Mouse (Mus musculus): ENCODE data around the gene Lrrk1. TPM values are rescaled to one million over a fixed set of nuclear protein-coding genes. Genes with fewer than 3 reads are reported as not detected.
A peak's percentile ranks its signal among the peaks of the same experiment; 100 is the strongest.

The Lrrk1 gene
- total RNA-seq, 1 experiment from 2014 or later = 12.2 TPM

DNA sequence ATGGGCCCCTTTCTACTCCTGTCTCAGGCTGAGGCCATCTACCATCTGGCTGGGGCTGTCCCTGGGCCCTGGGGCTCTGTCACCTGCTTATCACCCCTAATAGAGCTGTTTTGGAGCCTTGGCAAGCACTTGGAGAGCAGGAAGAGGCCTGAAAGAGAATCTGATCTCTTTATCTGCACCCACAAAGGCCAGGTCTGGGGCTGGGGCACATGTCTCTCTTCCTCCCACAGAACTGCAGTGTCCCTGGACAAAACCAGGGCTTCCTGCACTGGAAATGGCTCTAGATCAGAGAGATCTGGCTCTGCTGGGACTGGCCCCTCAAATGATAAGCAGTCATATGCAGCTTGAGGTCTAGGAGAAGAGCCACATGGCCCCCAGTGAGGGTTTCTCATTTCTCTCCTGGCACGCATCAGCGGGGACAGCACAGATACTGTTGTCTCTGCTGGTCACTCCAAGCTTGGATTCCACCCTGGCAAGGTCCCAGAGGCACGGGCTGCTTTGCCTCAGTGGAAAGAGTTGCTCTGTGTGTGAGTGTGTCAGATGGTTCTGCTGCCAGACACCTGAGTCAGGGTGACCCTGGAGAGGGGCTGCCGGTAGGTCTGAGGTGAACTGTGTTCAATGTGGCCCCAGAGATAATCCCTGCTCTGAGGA lies 200.4 kb downstream of the Lrrk1 start:
- DNase-seq = no peak

DNA sequence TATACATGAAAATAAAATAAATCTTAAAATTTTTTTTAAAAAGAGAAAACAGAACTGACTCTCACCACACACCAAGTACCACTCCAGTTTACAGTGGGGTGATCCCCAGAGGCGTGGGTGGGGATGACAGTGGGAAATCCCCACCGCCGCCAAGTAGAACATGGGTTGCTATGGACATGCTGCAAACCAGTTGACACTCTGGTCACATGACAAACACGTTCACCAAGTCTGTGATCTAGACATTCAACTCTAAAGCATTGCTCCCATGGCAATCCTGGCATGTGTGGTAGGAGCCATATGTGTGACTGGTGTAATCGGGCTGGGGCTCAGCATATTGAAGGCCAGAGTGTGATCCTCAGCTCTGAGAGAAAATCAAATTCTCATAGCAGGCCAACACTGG lies 202.8 kb downstream of the Lrrk1 start:
- no peak for DNase-seq

DNA sequence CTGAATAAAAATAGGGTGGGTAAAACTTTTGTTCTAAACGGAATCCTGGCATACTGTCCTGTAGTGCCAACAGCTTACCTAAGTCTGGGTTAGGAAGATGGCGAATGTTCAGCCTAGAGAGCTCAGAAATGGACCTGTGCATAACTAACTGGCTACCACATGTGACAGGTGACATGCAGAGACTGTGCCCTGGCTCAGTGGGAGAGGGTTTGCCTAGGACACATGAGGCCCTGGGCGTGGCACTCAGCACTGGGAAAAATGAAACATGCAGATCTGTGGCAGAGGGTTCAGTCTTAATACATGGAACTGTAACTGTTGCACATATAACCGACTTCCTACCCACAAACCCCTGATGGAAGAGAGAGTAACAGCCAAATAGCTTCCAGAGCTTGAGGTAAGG lies 204.1 kb downstream of the Lrrk1 start:
- DNase-seq = no peak

- DNase-seq = no peak
These were observed 204.7 kb downstream of the Lrrk1 start for GRCm38 (mm10) chr7:66183404-66183803.

DNA sequence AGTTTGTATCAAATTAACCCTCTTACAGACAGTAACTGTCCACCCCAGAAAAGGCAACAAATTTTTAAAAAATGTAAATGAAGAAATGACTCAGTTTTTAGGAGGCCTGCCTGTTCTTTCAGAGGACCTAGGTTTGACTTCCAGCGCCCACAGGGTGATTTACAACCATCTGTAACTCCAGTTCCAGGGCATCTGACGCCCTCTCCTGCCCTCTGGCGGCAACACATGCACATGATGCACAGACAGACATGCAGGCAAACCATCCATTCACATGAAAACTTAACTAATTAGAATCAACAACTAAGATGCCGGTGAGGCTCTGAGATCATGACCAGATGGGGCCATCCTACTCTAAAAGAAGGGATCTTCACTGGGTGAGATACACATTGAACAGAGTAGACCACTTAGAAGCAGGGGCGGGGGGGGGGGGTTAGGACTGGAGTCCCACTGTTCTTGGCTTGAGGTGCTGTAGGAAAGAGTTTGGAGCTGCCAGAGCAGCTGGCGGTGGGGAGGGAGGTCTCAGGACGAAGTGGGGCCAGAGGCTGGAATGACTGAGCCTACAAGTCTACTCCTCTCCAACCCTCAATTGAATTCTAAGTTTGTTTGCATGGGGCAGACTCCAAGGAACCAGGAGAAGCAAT lies 206.0 kb downstream of the Lrrk1 start:
- no peak for DNase-seq

DNA sequence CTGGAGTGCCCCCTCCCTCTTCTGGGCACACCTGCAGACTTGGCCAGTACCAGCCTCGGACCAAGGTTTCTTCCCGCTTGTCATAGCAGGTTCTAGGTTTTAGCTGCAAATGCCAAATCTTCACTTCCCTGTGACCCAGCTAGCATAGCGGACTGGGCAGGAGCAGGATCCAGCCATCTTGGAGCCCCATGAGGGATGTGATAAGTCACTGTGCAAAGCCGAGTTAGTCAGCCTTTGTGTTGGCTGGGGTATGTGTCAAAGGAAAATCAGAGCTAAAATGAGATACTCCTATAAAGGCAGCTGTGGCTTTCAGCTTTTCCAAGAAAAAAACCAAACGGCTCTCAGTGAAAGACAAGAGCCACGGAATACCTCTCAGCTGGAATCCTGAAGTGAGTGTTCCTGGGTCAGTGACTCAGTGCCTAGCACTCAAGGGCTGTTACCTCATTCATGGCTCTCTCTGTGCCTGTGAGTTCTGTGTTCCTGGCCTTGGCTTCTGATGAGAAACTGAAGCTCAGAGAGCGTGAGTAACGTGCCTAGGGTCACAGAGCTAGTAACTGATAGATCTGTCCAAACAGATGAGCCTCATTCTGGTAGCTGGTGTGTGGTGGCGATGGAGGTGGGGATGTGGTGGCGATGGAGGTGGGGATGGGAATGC lies 207.3 kb downstream of the Lrrk1 start:
- DNase-seq = peak; percentile 48

DNA sequence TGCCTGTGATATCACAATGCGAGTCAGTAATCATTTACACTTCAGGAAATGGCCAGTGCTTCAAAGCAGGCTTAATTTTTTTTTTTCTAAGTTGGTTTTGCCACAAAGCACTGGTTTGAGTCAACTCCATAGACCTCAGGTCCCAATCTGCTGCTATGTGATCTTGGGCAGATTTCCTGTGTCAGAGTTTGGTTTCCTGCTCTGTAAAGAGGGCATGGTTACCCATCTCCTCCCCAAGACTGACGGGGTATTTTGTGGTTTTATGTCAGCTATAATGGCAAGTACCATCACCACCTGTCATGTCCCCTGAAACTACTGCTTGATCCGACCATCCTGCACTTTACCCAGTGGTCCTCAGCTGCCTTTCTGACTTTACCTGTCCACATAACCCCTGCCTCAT lies 207.9 kb downstream of the Lrrk1 start:
- no peak for DNase-seq

GRCm38 (mm10) chr7:66179711-66180110 lies 208.4 kb downstream of the Lrrk1 start:
- DNase-seq = no peak

DNA sequence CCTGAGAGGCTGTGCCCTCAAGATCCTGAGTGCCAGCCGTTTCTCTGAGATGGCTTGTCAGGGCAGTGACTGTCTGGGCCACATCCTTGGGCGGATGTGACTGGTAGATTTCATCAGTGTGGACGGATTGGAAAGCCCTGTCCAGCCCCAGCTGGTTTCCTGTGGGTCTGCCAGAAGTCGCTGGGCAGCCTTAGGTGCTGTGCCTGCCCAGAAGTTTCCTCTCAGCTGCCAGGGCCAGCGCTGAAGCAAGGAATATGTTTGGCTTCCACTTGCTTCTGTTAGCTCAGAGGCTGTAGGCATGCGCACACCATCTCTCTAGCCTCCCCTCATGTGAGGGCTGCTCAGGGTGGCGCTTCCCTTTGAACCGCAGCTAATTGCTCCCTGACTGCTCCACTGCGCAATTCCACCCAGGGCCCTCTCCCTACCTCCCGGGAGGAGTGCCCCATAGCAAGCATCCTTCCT lies 209.0 kb downstream of the Lrrk1 start:
- peak; percentile 74 for DNase-seq

- DNase-seq = peak; percentile 51
These were observed 210.0 kb downstream of the Lrrk1 start for GRCm38 (mm10) chr7:66178101-66178500.

DNA sequence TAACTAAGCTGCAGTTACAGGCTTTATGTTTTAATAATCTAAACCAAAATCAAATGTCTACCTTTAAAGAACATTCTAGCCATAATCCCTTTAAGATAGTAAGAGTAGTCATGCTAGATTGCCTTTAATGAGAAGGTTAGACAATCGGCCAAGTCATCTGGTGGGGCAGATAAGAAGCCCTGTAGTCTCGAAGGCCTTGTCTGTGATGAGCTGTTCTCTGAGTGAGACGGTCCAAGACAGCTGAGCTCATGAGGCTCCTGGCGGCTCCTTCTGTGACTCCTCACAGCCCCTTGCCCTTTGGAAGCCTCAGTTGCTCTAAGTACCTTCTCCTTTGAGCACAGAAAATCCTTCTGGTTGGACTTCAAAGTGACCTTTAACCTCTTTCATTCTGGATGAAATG lies 211.2 kb downstream of the Lrrk1 start:
- peak; percentile 15 for DNase-seq

Small RNAs within 50 kb of the gene (microRNA-seq; reads per million reads assigned to microRNA genes)
- 0 reads per million in 2 experiments for gene Mir7057

Other genes with a start within 250 kb of the Lrrk1 start
- not detected in 2 replicates for gene Gm10974, start 22.4 kb downstream of the Lrrk1 start, total RNA-seq (2021)
- 10.9 and 12.6 TPM in 2 replicates for gene Aldh1a3, start 39.2 kb upstream of the Lrrk1 start, total RNA-seq (2021)